Mouse (Mus musculus) B cell, adult 2 months (primary cell): ENCODE data around the gene Gm28308.
A peak's percentile ranks its signal among the peaks of the same experiment; 100 is the strongest.

Experiments used
- DNase-seq, 2 experiments: peaks; one replicate each; pipeline ENCODE4 v3.0.0; 2022

The Gm28308 gene

DNA sequence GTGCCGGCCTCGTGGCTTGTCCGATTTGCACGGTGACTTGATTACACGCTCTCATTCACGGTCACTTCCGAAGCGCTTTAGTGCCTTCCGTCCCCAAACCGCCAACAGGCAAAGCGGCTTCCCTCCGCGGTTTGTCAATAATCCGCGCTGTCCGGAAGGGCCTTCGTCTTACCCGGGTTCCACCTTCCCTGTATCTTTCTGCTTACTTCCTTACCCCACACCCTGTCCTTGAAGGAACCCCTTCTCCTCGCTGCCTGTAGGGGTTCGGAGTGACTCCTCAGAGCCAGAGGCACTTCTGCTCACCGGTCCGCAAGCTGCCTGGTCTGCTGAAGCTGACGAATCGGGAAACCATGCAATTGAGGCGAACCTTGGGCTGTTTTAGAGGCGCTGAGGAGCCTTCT is 33.3 kb upstream of the Gm28308 start:
- DNase-seq: peak; percentile 31 to 44

DNA sequence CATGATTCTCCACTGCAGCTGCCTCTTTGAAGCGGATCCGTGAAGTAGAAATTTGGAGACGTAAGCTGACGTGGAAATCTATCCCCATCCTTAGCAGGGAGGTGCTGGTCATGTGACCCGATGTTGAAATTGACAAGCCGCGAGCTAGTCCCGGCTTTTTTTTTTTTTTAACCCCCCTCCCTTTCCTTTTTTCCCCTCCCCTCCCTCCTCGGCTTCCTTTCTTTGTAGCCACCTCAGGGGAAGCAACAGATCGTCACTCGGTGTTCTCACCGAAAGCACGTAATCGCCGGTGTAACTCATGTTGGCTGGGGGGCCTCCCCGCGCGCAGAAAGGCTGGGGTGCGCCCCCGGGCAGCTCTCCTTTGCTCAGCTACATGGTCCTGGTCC is 32.6 kb upstream of the Gm28308 start, which contains the start of gene Hoxa11:
Gene Hoxa11 (minus strand): TSS at position 54 of the 386 bp plus-strand sequence.
- DNase-seq: peak in 1 of 2 experiments; percentile 30

DNA sequence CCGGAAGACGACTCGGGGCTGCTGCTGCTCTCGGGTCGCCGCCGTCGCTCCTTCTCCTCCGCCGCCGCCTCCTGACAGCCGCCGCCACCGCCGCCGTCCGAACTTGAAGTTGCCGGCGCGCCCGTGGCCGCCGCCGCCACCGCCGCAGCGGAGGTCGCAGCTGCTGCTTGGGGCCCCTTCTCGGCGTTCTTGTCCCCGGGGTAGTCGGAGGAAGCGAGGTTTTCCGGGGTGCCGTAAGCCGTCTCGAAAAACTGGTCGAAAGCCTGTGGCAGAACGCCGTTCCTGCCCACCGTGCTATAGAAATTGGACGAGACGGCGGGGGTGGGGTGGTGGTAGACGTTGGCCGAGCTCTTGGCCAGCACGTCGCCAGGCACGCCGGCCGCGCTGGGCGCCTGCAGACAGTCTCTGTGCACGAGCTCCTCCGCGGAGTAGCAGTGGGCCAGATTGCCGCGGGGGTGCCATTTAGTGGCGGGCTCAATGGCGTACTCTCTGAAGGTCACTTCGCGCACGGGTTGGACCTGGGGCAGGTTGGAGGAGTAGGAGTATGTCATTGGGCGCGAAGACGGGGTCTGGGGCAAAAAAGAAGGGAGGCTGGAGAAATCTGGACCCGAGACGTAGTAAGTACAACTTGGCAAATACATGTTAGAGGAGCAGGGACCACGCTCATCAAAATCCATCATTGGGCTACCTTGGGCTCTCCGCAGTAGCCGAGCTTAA is 32.1 kb upstream of the Gm28308 start:
- peak in 1 of 2 experiments; percentile 37 for DNase-seq

DNA sequence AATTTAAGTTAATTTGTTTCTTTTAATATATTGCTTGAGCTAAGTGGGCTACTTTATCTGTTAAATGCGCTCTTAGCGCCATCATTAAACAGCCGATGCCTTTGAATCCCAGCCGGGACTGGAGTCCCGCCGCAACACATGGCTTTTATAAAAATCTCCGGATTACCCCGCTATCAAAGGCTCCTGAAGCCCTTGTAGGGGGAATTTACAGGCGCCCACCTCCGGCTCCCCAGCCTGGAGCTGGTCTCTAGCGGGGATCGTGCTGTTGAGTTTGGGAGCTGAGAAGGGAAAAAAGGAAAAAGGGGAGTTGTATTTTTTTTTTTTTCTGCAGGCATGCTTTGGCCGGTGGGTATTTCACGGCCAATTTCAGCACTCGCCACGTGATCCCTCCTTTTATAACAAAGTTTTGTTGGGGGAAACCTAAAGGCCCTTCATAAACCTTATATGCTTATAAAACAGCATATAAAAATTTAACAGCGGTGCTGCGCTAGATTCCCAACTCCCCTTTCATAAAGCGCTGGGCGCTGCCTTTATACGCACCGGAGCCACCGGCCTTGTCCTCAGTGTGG is 31.4 kb upstream of the Gm28308 start:
- no peak for DNase-seq

DNA sequence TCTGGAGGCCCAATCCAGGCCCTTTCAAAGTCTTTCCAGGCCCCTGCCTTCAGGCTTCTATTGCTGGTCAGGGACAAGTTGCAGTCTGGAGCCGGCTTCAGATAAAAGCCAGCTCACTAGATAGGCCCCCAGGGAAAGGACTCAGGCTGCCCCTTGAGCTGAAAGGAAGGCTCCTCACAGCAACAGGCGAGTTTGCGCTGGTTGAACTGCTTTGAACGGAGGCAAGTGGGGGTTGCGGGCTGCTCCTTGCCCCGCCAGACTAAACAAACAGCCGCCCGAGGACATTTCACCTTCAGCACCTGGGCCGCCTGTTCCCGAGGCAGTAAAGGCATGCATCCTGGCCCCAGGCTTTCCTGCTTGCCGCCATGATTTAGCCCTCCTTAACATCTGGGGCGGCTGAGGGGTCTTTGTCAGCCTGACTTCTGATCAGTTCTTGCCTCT is 30.6 kb upstream of the Gm28308 start:
- DNase-seq: no peak

DNA sequence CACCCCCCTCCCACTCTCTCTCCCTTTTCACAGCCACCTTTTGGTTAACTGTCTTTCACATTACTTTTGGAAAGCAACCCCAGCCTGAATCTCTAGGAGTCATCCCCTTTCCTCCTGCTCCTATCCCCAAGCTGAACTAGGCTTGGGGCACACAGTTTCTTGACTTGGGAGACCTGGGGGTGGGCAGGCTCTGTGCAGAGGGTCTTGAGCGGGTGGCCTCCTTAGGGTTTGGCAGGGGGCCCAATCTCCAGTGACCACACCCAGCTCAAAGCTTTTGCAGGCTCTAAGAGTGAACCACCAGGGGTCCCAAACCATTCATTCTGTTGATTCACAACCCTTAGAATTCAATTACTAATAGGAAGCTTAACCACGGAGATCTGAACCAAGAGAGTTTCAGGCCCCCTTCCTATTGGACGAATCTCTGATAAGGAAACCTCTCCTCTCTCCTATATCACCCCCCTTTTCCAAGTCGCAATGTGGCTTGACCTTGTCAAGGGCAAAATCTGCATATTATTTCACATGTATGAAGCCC is 29.7 kb upstream of the Gm28308 start:
- DNase-seq: no peak

DNA sequence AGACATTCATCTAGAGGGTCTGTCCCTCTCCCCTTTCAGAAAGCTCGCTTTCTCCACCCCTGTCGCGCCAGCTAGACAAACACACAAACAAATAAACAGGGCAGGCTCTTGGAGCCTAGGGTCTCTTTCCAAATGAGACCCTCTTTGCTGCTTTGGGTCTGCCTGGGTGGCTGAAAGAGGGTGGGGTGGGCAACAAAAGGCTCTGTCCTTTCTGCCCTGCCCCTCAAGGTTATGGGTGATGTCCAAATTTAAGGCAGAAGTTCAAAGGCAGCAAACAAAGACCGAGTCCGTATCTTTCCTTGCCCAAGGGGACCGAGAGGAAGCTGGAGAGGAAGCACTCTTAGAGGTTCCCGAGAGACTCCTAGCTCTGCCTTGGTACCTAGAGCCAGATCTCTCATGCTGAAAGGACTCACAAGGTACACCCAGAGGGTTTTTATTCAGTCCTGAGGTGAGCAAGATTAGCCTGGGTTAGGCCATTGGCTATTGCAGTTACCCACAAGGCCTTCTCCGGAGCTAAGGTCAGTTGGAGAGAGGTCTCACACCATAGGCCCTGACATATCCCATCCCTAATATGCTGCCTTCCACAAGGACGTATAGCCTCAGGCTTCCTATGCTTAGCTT is 28.0 kb upstream of the Gm28308 start:
- DNase-seq: no peak

DNA sequence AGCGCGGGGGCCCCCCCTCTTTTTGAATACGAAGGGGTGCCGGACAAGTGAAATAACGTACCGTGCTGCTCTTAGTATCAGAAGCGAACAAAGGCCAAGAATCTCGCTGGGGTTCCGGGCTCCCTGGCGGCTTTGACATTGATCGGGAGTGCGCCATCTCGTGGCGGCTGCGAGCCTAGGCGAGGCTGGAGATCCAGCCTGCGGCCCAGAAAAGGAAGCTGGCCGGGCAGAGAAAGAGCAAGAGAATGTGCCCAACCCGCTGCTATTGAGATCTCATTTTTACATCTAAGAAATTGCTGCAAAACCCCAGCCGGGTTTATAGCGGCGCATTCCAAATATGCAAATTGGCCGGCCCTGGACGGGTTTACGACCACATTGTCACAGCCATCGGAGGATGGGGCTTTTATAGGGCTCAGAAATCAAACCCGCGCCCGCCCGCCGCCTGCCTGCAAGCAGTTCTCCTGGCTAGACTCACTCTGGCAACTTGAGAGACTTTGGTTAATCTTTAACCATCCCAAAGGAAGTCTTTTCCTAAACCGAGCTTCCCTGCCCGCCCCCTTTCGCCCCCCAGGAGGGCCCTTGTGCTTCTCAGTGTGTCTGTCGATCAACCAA is 27.4 kb upstream of the Gm28308 start, which contains the start of gene Hoxa10:
Gene Hoxa10 (minus strand): TSS at position 466 of the 612 bp plus-strand sequence.
- DNase-seq: peak; percentile 85 to 87

DNA sequence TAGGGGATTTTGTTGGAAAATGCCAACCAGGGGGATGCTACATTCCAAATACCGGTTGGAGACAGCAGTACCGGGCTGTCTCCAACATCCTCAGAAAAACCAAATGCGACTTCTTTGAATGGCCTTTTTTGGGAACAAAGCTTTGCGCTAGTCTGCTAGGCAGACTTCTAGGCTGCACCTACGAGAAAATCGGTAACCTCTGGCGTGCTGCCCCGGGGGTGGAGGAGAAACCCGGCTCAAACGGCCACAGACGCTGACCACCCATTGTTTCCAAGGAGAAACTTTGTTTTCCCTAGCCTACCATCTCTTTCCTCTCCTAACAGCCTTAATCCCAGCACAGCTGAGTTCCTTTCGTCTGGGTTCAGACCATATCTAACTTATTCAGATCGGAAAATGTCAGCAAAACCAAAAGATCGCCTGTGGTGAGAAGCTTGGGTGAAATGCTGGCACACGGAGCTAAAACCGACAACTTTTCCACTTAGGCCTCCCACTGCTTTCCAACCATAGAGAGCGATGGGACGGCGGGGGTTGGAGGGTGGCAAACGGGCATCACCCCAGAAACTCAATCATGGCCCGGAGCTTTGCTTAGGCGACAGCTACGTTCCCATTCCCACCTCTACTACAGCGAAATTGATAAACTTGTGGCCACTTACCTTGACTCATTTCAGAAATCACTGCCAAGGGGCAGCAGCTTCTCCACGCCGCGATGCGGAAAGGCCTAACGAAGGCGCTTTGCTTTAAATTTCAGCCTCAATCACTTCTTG is 26.7 kb upstream of the Gm28308 start:
- DNase-seq: no peak

DNA sequence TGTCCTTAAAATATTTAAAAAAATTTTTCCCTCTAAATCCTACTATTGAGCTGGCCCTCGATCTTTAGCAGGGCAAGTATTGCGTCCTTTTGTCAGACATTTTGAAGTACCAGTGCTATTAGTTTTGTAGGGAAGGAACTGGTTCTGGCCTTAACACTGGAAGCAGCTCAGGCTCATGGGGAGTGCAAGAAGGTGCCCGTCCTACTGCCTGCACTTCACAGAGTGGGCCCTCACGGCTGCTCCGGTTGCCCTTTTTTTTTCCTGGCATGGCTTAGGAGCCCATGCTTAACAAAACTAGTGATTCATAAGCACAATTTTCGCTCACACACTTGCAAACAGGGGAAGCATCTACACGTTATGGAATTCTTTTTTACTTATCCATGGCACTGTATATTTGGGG is 25.8 kb upstream of the Gm28308 start:
- no peak for DNase-seq

DNA sequence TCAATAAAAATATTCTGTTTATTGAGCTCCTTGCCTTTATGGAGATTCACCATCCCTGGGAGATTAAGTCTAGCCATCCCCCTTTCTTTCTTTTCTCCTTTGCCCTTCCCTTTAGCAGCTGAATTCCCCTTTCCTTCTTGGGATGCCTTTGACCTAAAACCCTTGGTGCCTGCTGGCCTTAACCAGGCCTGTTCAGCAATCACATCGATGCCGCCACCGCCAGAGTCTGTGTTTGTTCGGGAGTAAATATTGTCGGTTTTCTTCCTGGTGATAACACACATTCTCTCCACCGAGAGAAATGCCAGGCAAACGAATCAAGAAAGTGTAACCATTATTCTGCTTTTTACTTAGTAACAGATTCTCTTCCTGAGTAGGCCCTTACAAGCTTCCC is 25.0 kb upstream of the Gm28308 start:
- DNase-seq: no peak

DNA sequence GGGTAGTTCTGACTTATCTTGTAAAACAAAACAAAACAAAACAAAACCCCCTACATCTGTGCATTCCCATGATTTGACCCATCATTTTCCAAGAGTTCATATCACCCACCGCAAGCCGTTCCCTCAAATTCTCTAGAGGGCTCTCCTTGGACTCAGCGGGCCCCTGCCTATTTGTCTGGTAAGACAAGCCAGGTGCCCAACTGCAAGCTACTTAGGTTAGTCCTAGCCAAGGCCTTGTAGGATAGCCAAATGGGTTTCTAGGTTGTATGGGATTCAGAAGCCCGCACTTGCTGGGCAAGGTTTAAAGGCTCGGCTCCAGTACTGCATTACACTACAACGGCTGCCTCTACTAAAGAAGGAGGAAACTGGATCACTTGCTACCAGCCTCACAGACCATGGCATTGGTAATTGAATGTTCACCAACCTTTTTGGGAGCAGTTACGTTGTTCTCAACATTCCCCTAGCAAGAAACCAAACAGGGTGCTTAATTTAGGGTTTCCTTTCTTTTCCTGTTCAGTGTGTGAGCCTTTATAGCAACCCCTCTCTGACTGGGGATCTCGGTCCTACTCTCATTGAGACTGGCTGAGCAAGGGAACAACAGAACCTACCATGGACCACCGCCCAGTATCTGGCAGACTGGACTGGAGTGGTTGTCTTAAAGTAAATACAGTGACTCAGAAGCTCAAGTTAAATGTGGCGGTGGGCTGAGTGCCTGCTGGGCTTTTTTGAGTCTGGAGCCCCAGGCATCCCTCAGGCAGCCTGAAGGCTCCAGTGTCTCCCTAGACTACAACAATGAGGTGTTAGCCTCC is 24.4 kb upstream of the Gm28308 start:
- DNase-seq: no peak

DNA sequence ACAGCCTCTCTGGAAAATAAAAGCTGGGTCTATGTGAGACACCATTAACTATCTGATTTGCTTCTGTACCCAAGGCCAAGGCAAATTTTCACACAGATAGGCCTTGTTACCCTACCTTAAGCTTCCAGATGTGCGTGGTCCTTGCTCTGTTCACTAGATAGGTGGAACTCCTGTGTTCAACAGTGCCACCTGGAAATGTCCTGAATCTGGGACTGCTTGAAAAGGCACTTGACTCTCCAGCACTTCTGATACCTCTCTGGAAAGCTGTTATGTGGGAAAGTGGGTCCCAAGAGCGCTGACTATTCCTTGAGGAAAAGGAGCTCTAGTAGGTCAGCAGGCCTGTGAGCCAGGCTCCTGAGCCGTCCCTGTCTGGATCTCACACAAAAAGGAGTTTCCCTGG is 23.7 kb upstream of the Gm28308 start:
- DNase-seq: no peak

DNA sequence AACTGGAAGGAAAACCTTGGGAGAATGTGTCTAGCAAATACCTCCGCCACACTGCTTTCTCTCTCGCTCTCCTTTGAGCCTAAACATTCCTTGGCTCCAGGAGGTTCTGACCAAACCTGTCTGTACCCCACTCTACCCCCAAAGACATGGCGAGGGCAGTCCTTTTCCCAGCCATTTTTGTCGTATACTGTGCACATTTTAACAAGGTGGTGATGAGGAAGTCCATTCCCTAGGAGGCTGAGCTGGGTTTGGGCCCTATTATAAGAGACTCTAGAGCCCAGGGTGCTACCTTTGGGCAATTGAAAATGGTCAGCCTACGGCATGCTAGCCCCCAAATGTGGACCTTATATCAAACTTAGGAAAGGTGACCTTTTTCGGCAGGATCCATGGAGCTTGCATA is 22.7 kb upstream of the Gm28308 start:
- no peak for DNase-seq

DNA sequence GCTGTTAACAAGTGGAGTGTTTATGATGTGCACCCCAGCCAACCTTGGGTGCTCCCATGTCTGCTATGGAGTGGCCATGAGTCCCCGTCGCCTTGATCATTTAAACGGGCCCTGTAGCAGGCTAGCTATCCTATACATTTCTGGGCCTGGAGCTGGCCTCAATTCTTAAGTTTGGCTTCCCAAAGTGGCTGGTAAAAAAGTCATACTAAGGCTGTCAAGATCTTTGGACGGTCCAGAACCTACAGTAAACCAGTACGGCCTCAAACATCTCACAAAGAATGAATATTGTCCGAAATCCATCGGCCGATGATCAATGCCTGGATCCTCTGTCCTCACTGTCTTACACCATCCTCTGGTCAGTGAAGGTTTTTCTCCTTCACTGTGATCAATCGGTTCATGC is 22.1 kb upstream of the Gm28308 start:
- DNase-seq: no peak

DNA sequence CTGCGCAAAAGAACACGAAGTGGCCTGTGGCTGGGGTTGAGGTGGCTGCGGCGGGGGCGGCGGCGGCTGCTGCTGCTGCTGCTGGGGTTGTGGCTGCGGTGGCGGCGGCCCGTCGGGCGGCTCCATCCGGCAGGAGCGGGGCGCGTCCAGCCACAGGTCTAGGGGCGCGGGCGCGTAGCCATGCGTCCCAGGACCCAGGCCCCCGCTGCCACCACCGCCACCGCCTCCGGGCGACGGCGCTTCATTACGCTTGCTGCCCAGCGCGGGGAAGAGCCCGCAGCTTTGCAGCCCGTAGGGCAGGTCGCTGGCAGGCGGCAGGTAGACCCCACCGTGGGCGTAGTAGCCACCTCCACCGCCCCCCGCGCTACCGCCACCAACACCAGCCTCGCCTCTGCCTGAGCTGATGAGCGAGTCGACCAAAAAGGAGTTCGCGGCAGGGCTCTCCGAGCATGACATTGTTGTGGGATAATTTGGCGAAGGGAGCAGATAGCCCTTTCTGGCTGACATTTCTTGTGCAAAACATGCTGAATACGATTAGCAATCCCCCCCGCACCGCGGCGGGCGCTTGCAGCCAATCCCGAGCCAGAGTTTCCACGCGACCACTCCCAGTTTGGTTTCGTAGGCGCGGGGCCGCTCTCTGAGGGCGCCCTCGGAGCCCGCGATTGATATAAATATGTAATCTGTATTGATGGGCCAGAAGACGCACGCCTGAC is 21.4 kb upstream of the Gm28308 start:
- no peak for DNase-seq

DNA sequence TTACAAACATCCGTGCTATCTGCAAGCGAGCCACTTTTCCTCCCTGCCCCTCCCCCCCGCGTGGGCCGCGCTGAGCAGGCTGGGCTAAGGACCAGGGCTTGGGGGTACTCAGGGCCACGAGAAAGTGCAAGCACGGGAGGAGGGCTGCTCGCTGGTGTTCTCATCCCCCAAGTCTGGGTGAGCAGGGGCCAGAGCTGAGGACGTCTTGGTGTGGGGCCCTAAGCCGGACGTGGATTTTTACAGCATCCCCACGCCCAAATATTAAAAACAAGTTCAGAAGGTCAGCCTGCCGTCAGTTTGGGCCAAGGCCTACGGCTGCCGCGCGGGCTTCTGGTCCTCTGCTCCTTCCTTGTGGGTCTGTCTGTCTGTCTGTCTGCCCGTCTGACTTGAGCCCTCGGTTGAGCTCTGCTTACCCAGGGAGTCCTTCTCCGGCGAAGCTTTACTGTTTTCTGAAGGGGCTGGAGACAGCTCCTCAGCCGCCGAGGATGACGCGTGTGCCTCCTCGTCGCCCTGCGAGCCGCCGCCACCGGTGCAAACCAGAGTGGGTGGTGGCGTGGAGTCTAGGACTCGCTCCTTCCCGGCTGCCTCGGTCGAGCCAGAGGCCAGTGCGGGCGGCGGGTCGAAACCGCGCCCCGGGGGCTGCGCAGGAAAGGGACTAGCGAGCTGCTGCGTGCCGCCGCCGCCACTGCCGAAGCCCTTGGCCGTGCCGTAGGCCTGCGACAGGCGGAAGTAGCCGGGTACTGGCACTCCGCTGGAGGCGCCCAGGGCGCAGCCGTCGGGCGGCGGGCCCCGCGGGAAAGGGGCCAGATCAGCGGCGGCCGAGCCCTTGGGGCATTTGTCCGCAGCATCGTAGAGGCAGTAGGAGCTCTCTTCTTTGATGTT is 20.6 kb upstream of the Gm28308 start:
- peak in 1 of 2 experiments; percentile 64 for DNase-seq

DNA sequence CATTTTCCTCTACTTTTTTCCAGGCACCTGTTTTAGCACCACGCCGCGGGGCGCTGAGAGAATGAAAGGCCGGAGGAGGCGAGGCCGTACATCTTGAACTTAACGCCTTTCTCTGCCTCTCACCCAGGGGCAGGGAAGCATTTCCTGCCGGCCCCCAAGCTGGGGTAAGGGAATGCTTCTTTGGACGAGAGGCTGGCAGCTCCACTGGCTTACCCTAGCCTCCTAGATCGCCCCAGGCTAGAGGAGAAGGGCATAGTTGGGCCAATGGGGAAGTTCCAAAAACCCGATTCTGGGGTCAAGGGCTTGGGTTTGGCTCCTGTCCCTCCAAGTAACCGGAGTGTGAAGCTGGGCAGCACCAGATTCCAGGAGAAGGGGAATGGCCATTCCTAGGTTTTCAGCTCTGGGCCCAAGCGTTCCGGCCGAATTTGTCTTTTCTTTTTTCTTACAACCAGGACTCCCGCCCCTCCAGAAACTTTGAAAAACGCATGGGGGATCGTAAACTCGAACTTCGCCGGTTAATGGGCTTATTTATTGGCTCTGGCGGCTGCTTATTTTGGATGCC is 19.9 kb upstream of the Gm28308 start:
- no peak for DNase-seq

DNA sequence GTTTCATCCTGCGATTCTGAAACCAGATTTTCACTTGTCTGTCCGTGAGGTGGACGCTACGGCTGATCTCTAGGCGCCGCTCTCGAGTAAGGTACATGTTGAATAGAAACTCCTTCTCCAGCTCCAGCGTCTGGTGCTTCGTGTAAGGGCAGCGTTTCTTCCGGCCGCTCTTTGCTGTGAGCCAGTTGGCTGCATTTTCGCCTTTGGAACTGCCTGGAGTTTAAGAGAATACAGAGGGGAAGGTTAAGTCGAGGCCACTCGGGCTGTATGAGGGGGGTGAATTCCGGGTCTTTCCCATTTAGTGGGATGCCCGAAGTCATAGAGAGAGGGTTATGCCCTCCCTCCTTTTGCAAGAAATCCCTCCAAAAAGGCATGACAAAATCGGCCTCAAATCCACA is 19.4 kb upstream of the Gm28308 start:
- DNase-seq: no peak
